Mouse (Mus musculus): ENCODE measurements at regions not wholly inside any gene's neighbourhood (a gene's known extent, or its start where the extent isn't known, plus 50 kb on each side); places are given as distances from the start of the nearest gene placed in this dataset.

DNA sequence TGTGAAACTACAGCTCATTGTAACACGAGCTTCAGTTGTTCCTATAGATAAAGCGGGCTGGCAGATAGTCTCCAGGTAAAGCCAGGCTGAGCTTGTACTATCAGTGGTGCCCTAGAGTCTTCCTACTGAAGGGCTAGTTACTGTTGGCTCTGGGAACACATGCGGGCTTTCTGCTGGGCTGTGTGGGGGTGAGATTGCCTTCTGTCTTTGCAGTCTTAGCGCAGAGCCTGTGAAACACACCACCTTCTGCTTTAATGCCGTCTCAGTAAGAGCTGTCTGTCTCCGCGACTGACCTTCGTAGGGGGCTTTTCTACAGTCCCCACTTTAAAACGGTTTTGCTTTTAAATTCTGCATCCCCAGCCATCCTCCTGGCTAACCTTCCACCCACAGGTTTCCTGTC is 76.7 kb downstream of the Trim29 start:
- Histone ChIP-seq H3K27me3 (no peaks in the 10 kb centered on the region; the same call in none of the 2 replicates), H3K4me1 (replicated peaks) (no peaks in the 10 kb centered on the region), H3K4me3 (replicated peaks) (no peak overlapping the region), H3K9ac (no peak overlapping the region), H3K4me2 (no peak overlapping the region), H3K9me3 (replicated peaks) (no peaks in the 10 kb centered on the region), H3K27ac (replicated peaks) (no peak overlapping the region), H3K36me3 (replicated peaks) (no peaks in the 10 kb centered on the region)
- no peak for ATAC-seq (ENCODE audit: insufficient read depth)
- 46% methylated on average over 9 of the region's 9 CpGs for WGBS (ENCODE audit: insufficient replicate concordance)

GRCm38 (mm10) chr9:43389491-43390083 is 78.9 kb downstream of the Trim29 start:
- Histone ChIP-seq H3K27ac (replicated peaks) (no peak overlapping the region), H3K9me3 (replicated peaks) (no peaks in the 10 kb centered on the region), H3K27me3 (no peaks in the 10 kb centered on the region; the same call in none of the 2 replicates), H3K4me2 (no peak overlapping the region), H3K4me1 (replicated peaks) (no peaks in the 10 kb centered on the region), H3K9ac (no peak overlapping the region), H3K4me3 (replicated peaks) (no peak overlapping the region), H3K36me3 (replicated peaks) (no peaks in the 10 kb centered on the region)
- WGBS (ENCODE audit: insufficient replicate concordance), result 48% methylated on average over 9 of the region's 9 CpGs
- no peak for ATAC-seq (ENCODE audit: insufficient read depth)

- Histone ChIP-seq H3K4me2 (no peak overlapping the region), H3K27ac (replicated peaks) (no peak overlapping the region), H3K9me3 (replicated peaks) (no peaks in the 10 kb centered on the region), H3K9ac (no peak overlapping the region), H3K36me3 (replicated peaks) (no peaks in the 10 kb centered on the region), H3K4me1 (replicated peaks) (no peaks in the 10 kb centered on the region), H3K27me3 (no peaks in the 10 kb centered on the region; the same call in 1 of the 2 replicates), H3K4me3 (replicated peaks) (no peak overlapping the region)
- no peak for ATAC-seq (ENCODE audit: insufficient read depth)
- 33% methylated on average over 6 of the region's 6 CpGs for WGBS (ENCODE audit: insufficient replicate concordance)
Observed at GRCm38 (mm10) chr9:43392467-43393064, 81.9 kb downstream of the Trim29 start.

DNA sequence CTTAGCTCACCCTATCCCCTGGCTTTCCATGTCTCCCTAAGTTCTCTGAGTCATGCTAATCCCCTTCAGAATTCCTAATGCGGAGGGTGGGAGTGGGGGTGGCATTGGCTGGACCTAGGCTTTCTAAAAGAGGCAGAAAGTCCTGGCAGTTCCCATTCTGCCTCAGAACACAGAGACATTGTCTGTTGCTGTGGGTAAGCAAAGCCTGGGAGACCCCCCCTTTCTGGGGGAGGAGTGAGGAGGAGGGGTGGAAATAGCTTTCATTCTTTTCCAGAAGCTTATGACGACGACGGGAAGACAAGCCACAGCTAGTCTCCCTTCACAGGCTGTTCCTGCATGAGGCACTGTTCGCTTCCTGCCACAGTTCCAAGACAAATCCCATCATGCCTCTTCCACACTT is 83.6 kb downstream of the Trim29 start:
- WGBS (ENCODE audit: insufficient replicate concordance), result 50% methylated on average over 5 of the region's 5 CpGs
- Histone ChIP-seq H3K4me2 (no peak overlapping the region), H3K4me1 (replicated peaks) (no peaks in the 10 kb centered on the region), H3K27me3 (no peaks in the 10 kb centered on the region; the same call in 1 of the 2 replicates), H3K9me3 (replicated peaks) (no peaks in the 10 kb centered on the region), H3K27ac (replicated peaks) (no peak overlapping the region), H3K4me3 (replicated peaks) (no peak overlapping the region), H3K9ac (no peak overlapping the region), H3K36me3 (replicated peaks) (no peaks in the 10 kb centered on the region)
- ATAC-seq (ENCODE audit: insufficient read depth), result no peak

DNA sequence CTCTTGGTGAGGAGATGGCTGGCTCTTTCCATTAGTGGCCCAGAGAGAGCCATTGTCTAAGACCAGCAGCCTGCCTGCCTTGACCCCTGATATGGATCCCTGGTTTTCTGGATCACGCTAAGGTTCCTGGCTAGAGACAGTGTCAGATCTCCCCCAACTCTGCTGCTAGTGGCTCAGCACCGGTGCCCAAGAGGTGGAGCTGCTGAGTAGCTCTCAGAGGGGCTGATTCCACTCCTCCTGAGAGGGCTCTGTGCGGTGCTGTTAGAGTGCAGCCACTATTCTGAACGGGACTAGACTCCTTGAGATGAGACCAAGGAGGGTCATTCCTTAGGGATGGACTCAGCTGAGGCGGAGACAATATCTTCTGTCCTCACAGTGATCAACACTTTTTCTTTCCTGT is 84.6 kb downstream of the Trim29 start:
- Histone ChIP-seq H3K27ac (replicated peaks) (no peak overlapping the region), H3K4me2 (no peak overlapping the region), H3K4me3 (replicated peaks) (no peak overlapping the region), H3K36me3 (replicated peaks) (no peaks in the 10 kb centered on the region), H3K4me1 (replicated peaks) (no peaks in the 10 kb centered on the region), H3K9me3 (replicated peaks) (no peaks in the 10 kb centered on the region), H3K9ac (no peak overlapping the region), H3K27me3 (no peaks in the 10 kb centered on the region)
- ATAC-seq (ENCODE audit: insufficient read depth), result no peak
- WGBS (ENCODE audit: insufficient replicate concordance), result 35% methylated on average over 5 of the region's 5 CpGs

DNA sequence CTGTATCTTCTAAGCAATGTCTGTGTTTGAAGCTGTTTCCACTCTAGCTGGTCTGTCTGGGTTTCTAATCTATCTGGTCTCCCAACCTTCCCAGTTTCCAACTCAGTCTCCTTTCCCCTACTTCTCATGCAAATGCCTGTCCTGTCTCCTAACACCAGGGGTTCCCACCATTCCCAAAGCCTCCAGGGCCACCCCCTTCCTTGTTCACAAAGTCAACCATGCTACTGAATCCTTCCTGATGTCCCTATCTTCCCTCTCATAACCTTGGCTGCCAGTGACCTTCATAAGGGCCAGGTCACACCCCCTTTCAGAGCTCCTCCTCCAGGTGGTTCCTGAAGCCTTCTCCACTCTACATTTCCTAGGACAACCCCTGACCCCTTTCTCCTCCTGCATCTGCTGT is 85.9 kb downstream of the Trim29 start:
- Histone ChIP-seq H3K9ac (no peak overlapping the region), H3K4me1 (replicated peaks) (no peaks in the 10 kb centered on the region), H3K36me3 (replicated peaks) (no peaks in the 10 kb centered on the region), H3K9me3 (replicated peaks) (no peaks in the 10 kb centered on the region), H3K4me2 (no peak overlapping the region), H3K4me3 (replicated peaks) (no peak overlapping the region), H3K27me3 (no peaks in the 10 kb centered on the region), H3K27ac (replicated peaks) (no peak overlapping the region)
- no peak for ATAC-seq (ENCODE audit: insufficient read depth)

DNA sequence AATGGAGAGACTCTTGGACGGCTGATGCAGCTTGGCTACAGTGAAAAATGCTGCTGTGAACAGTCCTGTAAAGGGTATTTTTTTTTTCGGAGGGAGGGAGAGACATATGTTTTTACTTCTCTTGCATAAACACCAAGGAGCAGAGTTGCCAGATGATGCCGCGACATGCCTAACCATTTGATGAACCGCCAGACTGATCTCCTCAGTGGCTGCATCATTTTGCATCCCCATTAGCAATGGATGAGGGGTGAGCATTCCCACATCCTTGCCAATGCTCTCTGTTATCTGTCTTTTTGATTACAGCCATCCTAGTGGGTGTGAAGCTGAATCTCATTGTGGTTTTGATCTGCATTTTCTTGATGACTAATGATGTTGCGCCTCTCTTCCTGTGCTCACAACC is 97.8 kb downstream of the Trim29 start:
- 64% methylated on average over 6 of the region's 6 CpGs for WGBS (ENCODE audit: insufficient replicate concordance)

DNA sequence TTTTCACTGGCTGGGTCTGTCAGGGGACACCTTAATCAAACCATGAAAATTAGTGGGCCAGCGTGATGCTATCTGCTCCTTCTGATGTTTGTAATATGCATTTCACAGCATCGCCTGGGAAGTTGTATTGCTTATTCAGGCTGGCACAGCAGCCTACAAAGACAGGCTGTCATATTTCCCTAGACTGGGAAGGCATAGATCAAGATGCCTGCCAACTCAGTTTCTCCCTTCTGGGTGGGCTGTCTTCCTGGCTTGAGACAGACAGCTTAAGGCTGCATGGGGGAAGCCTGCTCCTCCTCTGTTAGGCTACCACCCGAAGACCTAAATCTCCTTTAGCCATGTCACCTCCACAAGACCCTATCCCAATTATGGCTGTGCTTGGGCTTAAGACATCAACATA is 101.8 kb downstream of the Trim29 start:
- WGBS (ENCODE audit: insufficient replicate concordance), result 59% methylated on average over 3 of the region's 3 CpGs
- Histone ChIP-seq H3K27ac (replicated peaks) (no peak overlapping the region), H3K9me3 (replicated peaks) (no peaks in the 10 kb centered on the region), H3K4me2 (no peak overlapping the region), H3K4me3 (replicated peaks) (no peak overlapping the region), H3K27me3 (no peaks in the 10 kb centered on the region), H3K36me3 (replicated peaks) (no peaks in the 10 kb centered on the region), H3K9ac (no peak overlapping the region), H3K4me1 (replicated peaks) (no peaks in the 10 kb centered on the region)
- no peak for ATAC-seq (ENCODE audit: insufficient read depth)

More for the DNA sequence above, 97.8 kb downstream of the Trim29 start:
- ATAC-seq (ENCODE audit: insufficient read depth), result no peak
- no peaks in the 10 kb centered on the region for H3K36me3 ChIP-seq (replicated peaks)
- no peaks in the 10 kb centered on the region for H3K27me3 ChIP-seq
- no peaks in the 10 kb centered on the region for H3K4me1 ChIP-seq (replicated peaks)
- no peaks in the 10 kb centered on the region for H3K9me3 ChIP-seq (replicated peaks)
- H3K4me3 ChIP-seq (replicated peaks), result no peak overlapping the region
- H3K27ac ChIP-seq (replicated peaks), result no peak overlapping the region
- H3K4me2 ChIP-seq, result no peak overlapping the region
- no peak overlapping the region for H3K9ac ChIP-seq

GRCm38 (mm10) chr9:43419993-43420715 is 109.5 kb downstream of the Trim29 start:
- Histone ChIP-seq H3K9ac (no peak overlapping the region), H3K36me3 (replicated peaks) (no peaks in the 10 kb centered on the region), H3K27me3 (peaks cover 15% of the 10 kb centered on the region; the same call in 1 of the 2 replicates), H3K27ac (replicated peaks) (no peak overlapping the region), H3K4me3 (replicated peaks) (no peak overlapping the region), H3K4me2 (no peak overlapping the region), H3K9me3 (replicated peaks) (no peaks in the 10 kb centered on the region), H3K4me1 (replicated peaks) (no peaks in the 10 kb centered on the region)
- WGBS (ENCODE audit: insufficient replicate concordance), result 24% methylated on average over 17 of the region's 17 CpGs
- ATAC-seq (ENCODE audit: insufficient read depth), result no peak

- no peak overlapping the region for H3K9ac ChIP-seq
- H3K4me2 ChIP-seq, result no peak overlapping the region
- no peak for ATAC-seq (ENCODE audit: insufficient read depth)
- H3K4me1 ChIP-seq (replicated peaks), result no peaks in the 10 kb centered on the region
- H3K36me3 ChIP-seq (replicated peaks), result no peaks in the 10 kb centered on the region
- WGBS (ENCODE audit: insufficient replicate concordance), result 43% methylated on average over 7 of the region's 7 CpGs
- H3K27me3 ChIP-seq, result no peaks in the 10 kb centered on the region; the same call in 1 of the 2 replicates
- no peak overlapping the region for H3K27ac ChIP-seq (replicated peaks)
- no peak overlapping the region for H3K4me3 ChIP-seq (replicated peaks)
- no peaks in the 10 kb centered on the region for H3K9me3 ChIP-seq (replicated peaks)
Observed at GRCm38 (mm10) chr9:43427007-43427406, 116.4 kb downstream of the Trim29 start.

GRCm38 (mm10) chr9:43433953-43434352 is 123.3 kb downstream of the Trim29 start:
- Histone ChIP-seq H3K36me3 (replicated peaks) (no peaks in the 10 kb centered on the region), H3K9ac (no peak overlapping the region), H3K4me3 (replicated peaks) (no peak overlapping the region), H3K4me1 (replicated peaks) (no peaks in the 10 kb centered on the region), H3K27me3 (no peaks in the 10 kb centered on the region), H3K9me3 (replicated peaks) (no peaks in the 10 kb centered on the region), H3K27ac (replicated peaks) (no peak overlapping the region), H3K4me2 (no peak overlapping the region)
- no peak for ATAC-seq (ENCODE audit: insufficient read depth)
- 43% methylated on average over 3 of the region's 3 CpGs for WGBS (ENCODE audit: insufficient replicate concordance)

Data from liver, embryonic 15.5 days (tissue).